Mouse (Mus musculus) stomach, postnatal 0 days (tissue): Measurements from ENCODE around the gene 6330409D20Rik.

ENCODE experiments used
- CTCF ChIP-seq: IDR thresholded peaks from 2 replicates; pipeline ENCODE4 v1.5.1; 2016; ENCODE audit warnings: antibody characterized with exemption, low read depth, mild to moderate bottlenecking, moderate library complexity
- EP300 ChIP-seq: optimal IDR thresholded peaks from 2 replicates; pipeline ENCODE3; 2016; ENCODE audit warnings: antibody characterized with exemption

GRCm38 (mm10) chr2:32761361-32761760, 20.5 kb upstream of the 6330409D20Rik start:
- TF ChIP-seq CTCF (no peak), EP300 (no peak)
